Mouse (Mus musculus): ENCODE data around the gene Tmcc1.

Tmcc1 gene

GRCm38 (mm10) chr6:115991108-115991880 lies 202.0 kb downstream of the Tmcc1 start:
- no peak for DNase-seq

GRCm38 (mm10) chr6:115990479-115990878 lies 202.8 kb downstream of the Tmcc1 start:
- DNase-seq, result no peak

- DNase-seq, result no peak
These were observed 203.2 kb downstream of the Tmcc1 start for GRCm38 (mm10) chr6:115990056-115990455.

GRCm38 (mm10) chr6:115989607-115990006 lies 203.7 kb downstream of the Tmcc1 start:
- DNase-seq, result peak; percentile 68

GRCm38 (mm10) chr6:115989032-115989431 lies 204.3 kb downstream of the Tmcc1 start:
- no peak for DNase-seq

- no peak for DNase-seq
These were observed 206.1 kb downstream of the Tmcc1 start for GRCm38 (mm10) chr6:115987096-115987747.

GRCm38 (mm10) chr6:115986472-115987095 lies 206.7 kb downstream of the Tmcc1 start:
- DNase-seq, result no peak

GRCm38 (mm10) chr6:115985622-115986021 lies 207.7 kb downstream of the Tmcc1 start:
- no peak for DNase-seq

GRCm38 (mm10) chr6:115984580-115984979 lies 208.7 kb downstream of the Tmcc1 start:
- no peak for DNase-seq

GRCm38 (mm10) chr6:115983306-115984038 lies 209.8 kb downstream of the Tmcc1 start:
- no peak for DNase-seq

GRCm38 (mm10) chr6:115982889-115983288 lies 210.4 kb downstream of the Tmcc1 start:
- no peak for DNase-seq

GRCm38 (mm10) chr6:115978596-115978995 lies 214.7 kb downstream of the Tmcc1 start:
- no peak for DNase-seq

- DNase-seq, result no peak
These were observed 215.5 kb downstream of the Tmcc1 start for GRCm38 (mm10) chr6:115977810-115978209.

GRCm38 (mm10) chr6:115975606-115976005 lies 217.7 kb downstream of the Tmcc1 start:
- no peak for DNase-seq

GRCm38 (mm10) chr6:115973881-115974662 lies 219.2 kb downstream of the Tmcc1 start:
- DNase-seq, result peak; percentile 51

- no peak for DNase-seq
These were observed 220.0 kb downstream of the Tmcc1 start for GRCm38 (mm10) chr6:115973139-115973875.

GRCm38 (mm10) chr6:115972083-115972764 lies 221.1 kb downstream of the Tmcc1 start:
- DNase-seq, result no peak

- no peak for DNase-seq
These were observed 221.8 kb downstream of the Tmcc1 start for GRCm38 (mm10) chr6:115971273-115972060.

- no peak for DNase-seq
These were observed 223.3 kb downstream of the Tmcc1 start for GRCm38 (mm10) chr6:115969952-115970351.

- no peak for DNase-seq
These were observed 224.2 kb downstream of the Tmcc1 start for GRCm38 (mm10) chr6:115969103-115969502.
